Mouse (Mus musculus): Measurements from ENCODE around the gene Olfr315. TPM values are rescaled to one million over a fixed set of nuclear protein-coding genes. Genes with fewer than 3 reads are reported as not detected.

Gene Olfr315
- polyA plus RNA-seq (2014; fragmentation: Illumina TruSeq; extraction: RNeasy Lipid Tissue Mini Kit (QIAGEN cat#74804); ENCODE audit: low read depth, low replicate concordance) = not detected

DNA sequence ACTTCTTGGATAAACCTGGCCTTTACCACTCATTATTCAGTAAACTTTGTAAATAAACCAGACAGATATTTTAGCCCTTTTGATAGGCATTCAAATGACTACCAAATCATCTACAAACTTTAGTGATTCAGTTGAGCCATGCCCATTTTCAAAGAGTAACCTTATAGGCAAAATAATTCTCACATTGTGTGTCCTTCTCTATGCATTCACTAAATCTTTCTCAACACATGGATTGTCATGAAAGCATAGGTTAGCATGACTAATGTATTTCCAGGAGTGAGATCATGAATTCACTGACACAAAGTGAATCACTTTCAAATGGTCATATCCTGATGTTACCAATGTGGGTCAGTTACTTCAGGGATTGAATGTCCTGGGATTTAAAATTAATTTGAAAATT lies at the start of gene Olfr315:
Olfr315 (plus strand) TSS at position 301 of the 400 bp plus-strand sequence.

DNA sequence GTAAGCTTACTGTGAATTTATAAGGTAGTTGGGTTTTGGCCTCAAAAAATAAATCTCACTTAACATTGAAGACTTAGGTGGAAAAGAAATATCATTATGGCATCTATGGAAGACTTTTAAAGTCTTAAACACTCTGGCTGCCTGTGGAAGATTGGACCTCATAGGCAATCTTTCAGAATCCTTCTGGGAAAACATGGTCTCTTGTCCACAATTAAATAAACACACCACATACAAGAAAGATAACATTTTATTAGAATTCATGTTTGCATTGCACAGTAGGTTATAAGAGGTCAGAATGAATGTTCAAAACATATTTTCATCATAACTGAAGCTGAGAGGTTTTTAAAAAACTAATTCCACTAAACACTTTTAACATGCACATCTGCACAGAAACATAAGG lies 49.1 kb upstream of the Olfr315 start, which contains the start of gene Olfr318:
Olfr318 (minus strand) TSS at position 101 of the 400 bp plus-strand sequence.

DNA sequence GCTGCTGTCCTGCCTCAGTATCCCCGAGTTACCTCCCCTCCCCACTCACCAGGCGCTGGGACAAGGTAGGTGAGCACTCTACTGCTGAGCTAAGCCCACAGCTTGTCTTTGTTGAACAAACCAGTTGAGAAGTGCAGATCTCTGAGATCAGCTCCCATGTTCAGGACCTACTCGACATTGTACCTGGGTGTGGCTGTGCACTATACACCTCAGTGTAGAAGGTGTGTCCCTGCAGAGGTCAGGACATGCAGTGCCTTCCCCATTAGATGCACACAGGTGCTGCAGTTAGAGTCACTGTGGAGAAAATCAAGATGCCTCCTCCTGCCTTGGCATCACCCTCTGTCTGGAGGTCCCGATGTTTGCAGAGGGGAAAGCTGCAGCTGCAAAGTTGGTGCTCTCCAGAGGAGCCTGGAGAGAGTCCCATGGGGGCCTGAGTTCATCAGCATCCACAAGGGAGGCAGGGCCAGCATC lies 34.2 kb upstream of the Olfr315 start, which contains the start of gene Olfr317:
Olfr317 (minus strand) TSS at position 421 of the 471 bp plus-strand sequence.

DNA sequence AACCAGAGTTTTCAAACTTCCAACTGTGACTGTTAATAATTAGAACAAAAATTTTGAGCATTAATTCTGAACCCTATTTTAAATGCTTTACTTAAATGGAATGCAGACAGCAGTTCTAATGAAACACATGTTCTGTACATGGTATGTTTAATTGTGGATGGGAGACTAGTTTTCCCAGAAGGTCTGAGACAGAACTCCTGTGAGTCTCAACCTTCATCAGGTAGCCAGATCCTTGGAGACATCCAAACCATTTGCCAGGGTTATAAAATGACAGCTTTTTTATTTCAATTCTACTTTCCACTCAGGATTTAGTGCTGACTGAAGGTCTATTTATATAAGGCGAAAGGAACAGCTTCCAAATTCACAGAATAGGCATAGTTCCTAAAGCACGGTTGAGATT lies 20.6 kb upstream of the Olfr315 start, which contains the start of gene Olfr316:
Olfr316 (plus strand) TSS at position 301 of the 400 bp plus-strand sequence.

DNA sequence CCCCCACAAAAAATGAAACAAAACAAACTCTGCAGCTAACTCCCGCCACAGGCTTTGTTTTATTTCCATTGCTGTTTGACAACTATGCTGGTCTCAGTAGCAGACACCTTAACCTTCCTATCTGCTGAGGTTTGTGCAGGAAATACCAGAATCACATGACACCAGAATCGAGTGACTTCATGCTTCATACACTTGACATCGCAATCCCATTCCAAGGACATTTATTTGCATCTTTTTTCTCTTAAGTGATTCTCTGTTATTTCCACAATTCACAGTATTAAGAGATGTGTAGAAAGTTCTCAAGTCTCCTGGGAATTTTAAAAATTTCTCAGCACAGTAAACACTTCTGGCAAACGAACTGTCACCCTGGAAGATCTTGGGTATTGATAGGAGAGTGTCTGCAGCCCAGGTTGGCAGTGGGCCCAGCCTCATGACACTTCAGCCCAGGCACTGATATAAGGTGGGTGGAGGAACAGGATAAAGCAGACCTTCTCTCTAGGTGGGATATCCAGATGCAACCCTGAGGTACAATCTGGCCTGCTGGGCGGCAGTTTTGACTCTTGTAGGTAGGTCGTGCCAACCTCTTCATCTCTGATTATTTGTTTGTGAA lies 9.6 kb downstream of the Olfr315 start, which contains the start of gene Olfr314:
Olfr314 (plus strand) TSS at position 473 of the 610 bp plus-strand sequence.

DNA sequence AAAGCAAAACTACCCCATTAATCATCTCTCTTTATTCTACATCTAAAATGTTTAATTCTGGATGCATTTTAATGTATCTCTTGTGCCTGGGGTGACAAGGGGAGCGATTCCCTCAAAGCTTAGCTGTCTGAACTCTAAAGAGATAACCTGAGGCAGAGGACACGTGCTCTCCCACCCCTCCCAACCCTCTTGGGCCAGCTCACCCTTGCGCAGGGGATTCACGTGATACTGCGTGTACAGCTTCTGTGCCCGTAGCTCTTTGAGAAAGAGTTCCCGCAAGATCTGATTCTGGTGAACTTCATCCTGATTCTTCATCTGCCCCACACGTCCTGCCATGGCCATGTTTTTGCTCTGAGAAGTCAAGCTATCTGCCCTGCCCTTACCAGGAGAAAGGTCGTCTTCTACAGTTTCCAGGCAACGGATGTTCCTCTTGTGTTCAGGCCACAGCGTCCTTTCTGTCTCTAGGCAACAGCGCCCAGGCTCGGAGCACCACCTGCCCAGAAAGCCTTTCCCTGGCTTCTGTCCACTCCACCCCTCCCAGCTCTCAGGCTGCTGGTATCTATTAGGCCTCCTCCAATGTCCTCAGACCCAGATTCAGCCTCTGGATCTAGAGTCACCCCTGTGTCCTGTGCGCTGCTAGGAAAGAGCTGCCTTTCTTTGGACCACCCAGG lies 28.7 kb downstream of the Olfr315 start, which contains the start of gene Fam183b:
Fam183b (minus strand) TSS at position 403 of the 671 bp plus-strand sequence.

DNA sequence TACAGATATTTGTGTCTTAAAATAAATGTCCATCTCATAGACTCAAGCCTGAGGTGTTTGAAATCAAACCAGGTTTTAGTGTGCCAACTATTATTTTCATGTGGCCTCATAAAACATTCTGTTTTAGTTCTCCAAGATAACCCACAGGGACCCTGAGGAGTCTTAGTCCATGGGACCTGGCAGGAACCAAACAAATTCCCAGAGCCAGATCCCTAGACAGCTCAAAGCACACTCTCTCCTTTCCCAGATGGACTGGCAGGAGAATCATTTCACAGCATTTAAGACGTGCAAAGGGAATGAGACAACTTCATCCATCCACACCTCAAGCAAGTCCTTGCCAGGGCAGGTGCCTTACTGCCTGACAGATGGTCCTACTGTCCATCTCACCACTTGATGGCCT lies 41.7 kb downstream of the Olfr315 start, which contains the start of gene Olfr313:
Olfr313 (plus strand) TSS at position 301 of the 400 bp plus-strand sequence.

DNA sequence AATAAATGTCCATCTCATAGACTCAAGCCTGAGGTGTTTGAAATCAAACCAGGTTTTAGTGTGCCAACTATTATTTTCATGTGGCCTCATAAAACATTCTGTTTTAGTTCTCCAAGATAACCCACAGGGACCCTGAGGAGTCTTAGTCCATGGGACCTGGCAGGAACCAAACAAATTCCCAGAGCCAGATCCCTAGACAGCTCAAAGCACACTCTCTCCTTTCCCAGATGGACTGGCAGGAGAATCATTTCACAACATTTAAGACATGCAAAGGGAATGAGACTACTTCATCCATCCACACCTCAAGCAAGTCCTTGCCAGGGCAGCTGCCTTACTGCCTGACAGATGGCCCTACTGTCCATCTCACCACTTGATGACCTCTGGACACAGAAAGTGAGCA lies 55.9 kb downstream of the Olfr315 start, which contains the start of gene Olfr312:
Olfr312 (plus strand) TSS at position 301 of the 400 bp plus-strand sequence.

Other genes starting within 250 kb of the Olfr315 start
- not detected for gene Olfr330, start 238.4 kb upstream of the Olfr315 start, polyA plus RNA-seq (2014; fragmentation: Illumina TruSeq; extraction: RNeasy Lipid Tissue Mini Kit (QIAGEN cat#74804); ENCODE audit: low read depth, low replicate concordance)
- not detected for gene Olfr329-ps, start 226.8 kb upstream of the Olfr315 start, polyA plus RNA-seq (2014; fragmentation: Illumina TruSeq; extraction: RNeasy Lipid Tissue Mini Kit (QIAGEN cat#74804); ENCODE audit: low read depth, low replicate concordance)
- not detected for gene Olfr328, start 217.6 kb upstream of the Olfr315 start, polyA plus RNA-seq (2014; fragmentation: Illumina TruSeq; extraction: RNeasy Lipid Tissue Mini Kit (QIAGEN cat#74804); ENCODE audit: low read depth, low replicate concordance)
- gene Olfr224, start 202.6 kb upstream of the Olfr315 start, polyA plus RNA-seq (2014; fragmentation: Illumina TruSeq; extraction: RNeasy Lipid Tissue Mini Kit (QIAGEN cat#74804); ENCODE audit: low read depth, low replicate concordance) = not detected
- gene Olfr325, start 195.5 kb upstream of the Olfr315 start, polyA plus RNA-seq (2014; fragmentation: Illumina TruSeq; extraction: RNeasy Lipid Tissue Mini Kit (QIAGEN cat#74804); ENCODE audit: low read depth, low replicate concordance) = not detected
- gene Olfr324, start 178.1 kb upstream of the Olfr315 start, polyA plus RNA-seq (2014; fragmentation: Illumina TruSeq; extraction: RNeasy Lipid Tissue Mini Kit (QIAGEN cat#74804); ENCODE audit: low read depth, low replicate concordance) = not detected
- 21.0 TPM for gene 2210407C18Rik, start 157.1 kb upstream of the Olfr315 start, polyA plus RNA-seq (2014; fragmentation: Illumina TruSeq; extraction: RNeasy Lipid Tissue Mini Kit (QIAGEN cat#74804); ENCODE audit: low read depth, low replicate concordance)
- gene Olfr323, start 142.7 kb upstream of the Olfr315 start, polyA plus RNA-seq (2014; fragmentation: Illumina TruSeq; extraction: RNeasy Lipid Tissue Mini Kit (QIAGEN cat#74804); ENCODE audit: low read depth, low replicate concordance) = not detected
- not detected for gene Trim58, start 132.7 kb upstream of the Olfr315 start, polyA plus RNA-seq (2014; fragmentation: Illumina TruSeq; extraction: RNeasy Lipid Tissue Mini Kit (QIAGEN cat#74804); ENCODE audit: low read depth, low replicate concordance)
- gene Olfr322, start 114.4 kb upstream of the Olfr315 start, polyA plus RNA-seq (2014; fragmentation: Illumina TruSeq; extraction: RNeasy Lipid Tissue Mini Kit (QIAGEN cat#74804); ENCODE audit: low read depth, low replicate concordance) = not detected
- not detected for gene Olfr320, start 92.1 kb upstream of the Olfr315 start, polyA plus RNA-seq (2014; fragmentation: Illumina TruSeq; extraction: RNeasy Lipid Tissue Mini Kit (QIAGEN cat#74804); ENCODE audit: low read depth, low replicate concordance)
- not detected for gene Olfr319, start 74.0 kb upstream of the Olfr315 start, polyA plus RNA-seq (2014; fragmentation: Illumina TruSeq; extraction: RNeasy Lipid Tissue Mini Kit (QIAGEN cat#74804); ENCODE audit: low read depth, low replicate concordance)
- not detected for gene Olfr318, start 49.2 kb upstream of the Olfr315 start, polyA plus RNA-seq (2014; fragmentation: Illumina TruSeq; extraction: RNeasy Lipid Tissue Mini Kit (QIAGEN cat#74804); ENCODE audit: low read depth, low replicate concordance)
- not detected for gene Olfr317, start 34.0 kb upstream of the Olfr315 start, polyA plus RNA-seq (2014; fragmentation: Illumina TruSeq; extraction: RNeasy Lipid Tissue Mini Kit (QIAGEN cat#74804); ENCODE audit: low read depth, low replicate concordance)
- not detected for gene Olfr316, start 20.5 kb upstream of the Olfr315 start, polyA plus RNA-seq (2014; fragmentation: Illumina TruSeq; extraction: RNeasy Lipid Tissue Mini Kit (QIAGEN cat#74804); ENCODE audit: low read depth, low replicate concordance)
- not detected for gene Olfr314, start 9.8 kb downstream of the Olfr315 start, polyA plus RNA-seq (2014; fragmentation: Illumina TruSeq; extraction: RNeasy Lipid Tissue Mini Kit (QIAGEN cat#74804); ENCODE audit: low read depth, low replicate concordance)
- gene Fam183b, start 28.8 kb downstream of the Olfr315 start, polyA plus RNA-seq (2014; fragmentation: Illumina TruSeq; extraction: RNeasy Lipid Tissue Mini Kit (QIAGEN cat#74804); ENCODE audit: low read depth, low replicate concordance) = not detected
- gene Olfr313, start 41.8 kb downstream of the Olfr315 start, polyA plus RNA-seq (2014; fragmentation: Illumina TruSeq; extraction: RNeasy Lipid Tissue Mini Kit (QIAGEN cat#74804); ENCODE audit: low read depth, low replicate concordance) = not detected
- not detected for gene Olfr312, start 56.0 kb downstream of the Olfr315 start, polyA plus RNA-seq (2014; fragmentation: Illumina TruSeq; extraction: RNeasy Lipid Tissue Mini Kit (QIAGEN cat#74804); ENCODE audit: low read depth, low replicate concordance)
- gene Olfr311, start 66.1 kb downstream of the Olfr315 start, polyA plus RNA-seq (2014; fragmentation: Illumina TruSeq; extraction: RNeasy Lipid Tissue Mini Kit (QIAGEN cat#74804); ENCODE audit: low read depth, low replicate concordance) = not detected
- 2.0 TPM for gene Gm12258, start 74.0 kb downstream of the Olfr315 start, polyA plus RNA-seq (2014; fragmentation: Illumina TruSeq; extraction: RNeasy Lipid Tissue Mini Kit (QIAGEN cat#74804); ENCODE audit: low read depth, low replicate concordance)
- 1.9 TPM for gene 2810021J22Rik, start 94.0 kb downstream of the Olfr315 start, polyA plus RNA-seq (2014; fragmentation: Illumina TruSeq; extraction: RNeasy Lipid Tissue Mini Kit (QIAGEN cat#74804); ENCODE audit: low read depth, low replicate concordance)
- gene Zfp39, start 131.0 kb downstream of the Olfr315 start, polyA plus RNA-seq (2014; fragmentation: Illumina TruSeq; extraction: RNeasy Lipid Tissue Mini Kit (QIAGEN cat#74804); ENCODE audit: low read depth, low replicate concordance) = 2.0 TPM
- not detected for gene Btnl10, start 144.7 kb downstream of the Olfr315 start, polyA plus RNA-seq (2014; fragmentation: Illumina TruSeq; extraction: RNeasy Lipid Tissue Mini Kit (QIAGEN cat#74804); ENCODE audit: low read depth, low replicate concordance)
- 123 TPM for gene Rnf187, start 165.7 kb downstream of the Olfr315 start, polyA plus RNA-seq (2014; fragmentation: Illumina TruSeq; extraction: RNeasy Lipid Tissue Mini Kit (QIAGEN cat#74804); ENCODE audit: low read depth, low replicate concordance)
- gene Hist3h2ba, start 175.7 kb downstream of the Olfr315 start, polyA plus RNA-seq (2014; fragmentation: Illumina TruSeq; extraction: RNeasy Lipid Tissue Mini Kit (QIAGEN cat#74804); ENCODE audit: low read depth, low replicate concordance) = 0.94 TPM
- gene Hist3h2a, start 181.5 kb downstream of the Olfr315 start, polyA plus RNA-seq (2014; fragmentation: Illumina TruSeq; extraction: RNeasy Lipid Tissue Mini Kit (QIAGEN cat#74804); ENCODE audit: low read depth, low replicate concordance) = 13.8 TPM
- gene Trim17, start 181.5 kb downstream of the Olfr315 start, polyA plus RNA-seq (2014; fragmentation: Illumina TruSeq; extraction: RNeasy Lipid Tissue Mini Kit (QIAGEN cat#74804); ENCODE audit: low read depth, low replicate concordance) = 0.24 TPM
- 21.1 TPM for gene Trim11, start 204.9 kb downstream of the Olfr315 start, polyA plus RNA-seq (2014; fragmentation: Illumina TruSeq; extraction: RNeasy Lipid Tissue Mini Kit (QIAGEN cat#74804); ENCODE audit: low read depth, low replicate concordance)